Mouse (Mus musculus) embryonic facial prominence, embryonic 11.5 days (tissue): ENCODE measurements at regions not wholly inside any gene's neighbourhood (a gene's known extent, or its start where the extent isn't known, plus 50 kb on each side); places are given as distances from the start of the nearest gene placed in this dataset.
"Not testable (repeated sequence)": the region's sequence is repeated elsewhere in the genome, so short reads cannot be mapped to it uniquely, and the experiment has no call there.

Source experiments
- ATAC-seq: fragments of 200-750 bp; cut with Nextera tagmentation; replicated peaks from 2 replicates; pipeline ENCODE4 v1.8.0; 2017; ENCODE audit warnings: low read depth; ENCODE audit not compliant: insufficient number of reproducible peaks, low FRiP score, low TSS enrichment
- DNase-seq: peaks from one replicate; pipeline ENCODE4 v3.0.0-alpha.2; 2015; ENCODE audit warnings: low spot score
- H3K27ac ChIP-seq: fragments of 300-500 bp; sonication (generic); replicated peaks from 2 replicates; pipeline ENCODE4 v1.5.1; 2014; ENCODE audit warnings: mild to moderate bottlenecking, low read depth, low read length, control low read depth
- H3K27me3 ChIP-seq: fragments of 300-500 bp; sonication (generic); 2 replicates; pipeline ENCODE4 v1.6.1; 2014; ENCODE audit warnings: mild to moderate bottlenecking, low read length, moderate library complexity, mixed read lengths; ENCODE audit not compliant: control insufficient read depth, insufficient read depth
- H3K36me3 ChIP-seq: fragments of 300-500 bp; sonication (generic); replicated peaks from 2 replicates; pipeline ENCODE4 v1.6.1; 2014; ENCODE audit warnings: low read depth, mild to moderate bottlenecking, low read length, moderate library complexity, mixed read lengths; ENCODE audit not compliant: control insufficient read depth, insufficient read depth
- H3K4me1 ChIP-seq: fragments of 300-500 bp; sonication (generic); 2 replicates; pipeline ENCODE4 v1.6.1; 2014; ENCODE audit warnings: low read length, mixed read lengths; ENCODE audit not compliant: control insufficient read depth, insufficient read depth
- H3K4me2 ChIP-seq: fragments of 300-500 bp; sonication (generic); 2 replicates; pipeline ENCODE4 v1.6.1; 2014; ENCODE audit warnings: low read depth, mild to moderate bottlenecking, control low read depth, low read length, moderate library complexity
- H3K4me3 ChIP-seq: fragments of 300-500 bp; sonication (generic); 2 replicates; pipeline ENCODE4 v1.5.1; 2014; ENCODE audit warnings: low read depth, low read length, control low read depth
- H3K9ac ChIP-seq: fragments of 300-500 bp; sonication (generic); replicated peaks from 2 replicates; pipeline ENCODE4 v1.6.1; 2014; ENCODE audit warnings: mild to moderate bottlenecking, control low read depth, low read length
- H3K9me3 ChIP-seq: fragments of 300-500 bp; sonication (generic); replicated peaks from 2 replicates; pipeline ENCODE4 v1.6.1; 2016; ENCODE audit warnings: mild to moderate bottlenecking, low read length, inconsistent platforms, mixed read lengths; ENCODE audit not compliant: control insufficient read depth
- WGBS: fragments of 180-500 bp; shearing (Covaris S2); extraction: QIAGEN DNeasy Blood & Tissue Kit; methylation state at CpG from one replicate; pipeline ENCODE4 v1.1.7; 2014; 5-methylcytosine and 5-hydroxymethylcytosine counted together

DNA sequence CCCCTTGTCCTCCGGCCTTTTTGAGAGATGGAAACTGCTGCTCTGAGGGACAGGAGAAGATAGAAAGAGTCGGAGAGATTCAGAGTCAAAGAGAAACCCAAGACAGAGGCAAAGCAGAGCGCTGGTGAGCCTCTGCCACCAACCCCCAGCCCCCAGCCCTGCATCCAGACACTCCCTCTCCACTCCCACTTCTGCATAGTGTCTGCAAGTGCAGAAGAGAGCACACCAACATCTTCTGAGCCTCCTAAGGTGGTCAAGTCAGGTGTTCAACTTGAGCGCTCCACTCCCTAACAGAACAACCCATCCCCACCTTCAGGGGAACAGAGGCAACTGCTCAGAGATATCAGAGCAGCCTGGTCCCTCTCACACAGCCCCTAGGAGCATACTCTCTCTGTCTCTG, 106.8 kb upstream of the Syt13 start:
- Histone ChIP-seq H3K36me3 (no peaks in the 10 kb centered on the region), H3K4me3 (no peak overlapping the region), H3K4me2 (no peak overlapping the region), H3K27ac (no peak overlapping the region), H3K9ac (no peak overlapping the region), H3K4me1 (peaks cover 5% of the 10 kb centered on the region; the same call in 1 of the 2 replicates), H3K9me3 (no peaks in the 10 kb centered on the region), H3K27me3 (no peaks in the 10 kb centered on the region)
- 80% methylated on average over 4 of the region's 4 CpGs for WGBS
- ATAC-seq = no peak
- no peak for DNase-seq

- H3K4me3 ChIP-seq = no peak overlapping the region
- peaks cover 5% of the 10 kb centered on the region; the same call in 1 of the 2 replicates for H3K4me1 ChIP-seq
- ATAC-seq = no peak
- H3K27ac ChIP-seq = no peak overlapping the region
- no peaks in the 10 kb centered on the region for H3K36me3 ChIP-seq
- no peaks in the 10 kb centered on the region for H3K9me3 ChIP-seq
- no peak overlapping the region for H3K4me2 ChIP-seq
- DNase-seq = no peak
- H3K9ac ChIP-seq = no peak overlapping the region
- H3K27me3 ChIP-seq = no peaks in the 10 kb centered on the region
- 28% methylated on average over 3 of the region's 3 CpGs for WGBS
These were observed 105.7 kb upstream of the Syt13 start for GRCm38 (mm10) chr2:92809226-92809625.

- no peaks in the 10 kb centered on the region for H3K9me3 ChIP-seq
- WGBS = 75% methylated on average over 4 of the region's 4 CpGs
- H3K4me1 ChIP-seq = peaks cover 5% of the 10 kb centered on the region; the same call in 1 of the 2 replicates
- no peak overlapping the region for H3K27ac ChIP-seq
- H3K4me3 ChIP-seq = no peak overlapping the region
- H3K27me3 ChIP-seq = no peaks in the 10 kb centered on the region
- H3K4me2 ChIP-seq = no peak overlapping the region
- H3K9ac ChIP-seq = no peak overlapping the region
- DNase-seq = no peak
- H3K36me3 ChIP-seq = no peaks in the 10 kb centered on the region
- ATAC-seq = no peak
These were observed 105.1 kb upstream of the Syt13 start for GRCm38 (mm10) chr2:92809681-92810323.

GRCm38 (mm10) chr2:92810956-92811355, 103.9 kb upstream of the Syt13 start:
- WGBS = 10% methylated on average over 6 of the region's 6 CpGs
- not testable (repeated sequence) for H3K36me3 ChIP-seq, H3K4me1 ChIP-seq, H3K27me3 ChIP-seq, H3K9ac ChIP-seq, H3K27ac ChIP-seq, H3K9me3 ChIP-seq, ATAC-seq, H3K4me2 ChIP-seq, H3K4me3 ChIP-seq
- peak; percentile 74 for DNase-seq

- no peaks in the 10 kb centered on the region for H3K36me3 ChIP-seq
- no peaks in the 10 kb centered on the region for H3K9me3 ChIP-seq
- H3K4me2 ChIP-seq = no peak overlapping the region
- no peaks in the 10 kb centered on the region for H3K27me3 ChIP-seq
- no peak overlapping the region for H3K27ac ChIP-seq
- ATAC-seq (no peak), DNase-seq (no peak)
- 0 out of 2 replicates have a peak, but pooled peaks cover 2% of the 10 kb centered on the region for H3K4me1 ChIP-seq
- WGBS = 77% methylated on average over 11 of the region's 11 CpGs
- H3K4me3 ChIP-seq = no peak overlapping the region
- H3K9ac ChIP-seq = no peak overlapping the region
These were observed 101.9 kb upstream of the Syt13 start for GRCm38 (mm10) chr2:92813028-92813427.

GRCm38 (mm10) chr2:92819586-92819985, 95.3 kb upstream of the Syt13 start:
- H3K4me3 ChIP-seq = no peak overlapping the region

GRCm38 (mm10) chr2:92824325-92824724, 90.6 kb upstream of the Syt13 start:
- Histone ChIP-seq H3K9me3 (no peaks in the 10 kb centered on the region), H3K9ac (no peak overlapping the region), H3K4me2 (no peak overlapping the region), H3K27me3 (no peaks in the 10 kb centered on the region), H3K4me1 (peaks cover 5% of the 10 kb centered on the region), H3K27ac (no peak overlapping the region), H3K4me3 (no peak overlapping the region), H3K36me3 (no peaks in the 10 kb centered on the region)
- DNase-seq (no peak), ATAC-seq (no peak)
- 63% methylated on average over 1 of the region's 1 CpGs for WGBS

More at GRCm38 (mm10) chr2:92819586-92819985, 95.3 kb upstream of the Syt13 start:
- no peaks in the 10 kb centered on the region for H3K27me3 ChIP-seq
- H3K9me3 ChIP-seq = no peaks in the 10 kb centered on the region
- WGBS = 78% methylated on average over 6 of the region's 6 CpGs
- H3K27ac ChIP-seq = no peak overlapping the region
- H3K4me2 ChIP-seq = no peak overlapping the region
- no peaks in the 10 kb centered on the region for H3K36me3 ChIP-seq
- ATAC-seq (no peak), DNase-seq (no peak)
- H3K9ac ChIP-seq = no peak overlapping the region
- no peaks in the 10 kb centered on the region; the same call in 1 of the 2 replicates for H3K4me1 ChIP-seq

- Histone ChIP-seq H3K4me2 (no peak overlapping the region), H3K27ac (no peak overlapping the region), H3K4me1 (peaks cover 5% of the 10 kb centered on the region), H3K9me3 (no peaks in the 10 kb centered on the region), H3K4me3 (no peak overlapping the region), H3K27me3 (no peaks in the 10 kb centered on the region), H3K36me3 (no peaks in the 10 kb centered on the region), H3K9ac (no peak overlapping the region; the same call in 1 of the 2 replicates)
- DNase-seq (no peak), ATAC-seq (no peak)
- 8% methylated on average over 6 of the region's 6 CpGs for WGBS
These were observed 89.5 kb upstream of the Syt13 start for GRCm38 (mm10) chr2:92825395-92825794.
